Mouse (Mus musculus) gonadal fat pad, adult 2 months (tissue): Measurements from ENCODE around the gene Trpm4. TPM values are rescaled to one million over a fixed set of nuclear protein-coding genes. Genes with fewer than 3 reads are reported as not detected.
"Not testable (repeated sequence)": the region's sequence is repeated elsewhere in the genome, so short reads cannot be mapped to it uniquely, and the experiment has no call there.

ENCODE experiments used
- DNase-seq: peaks from one replicate; pipeline ENCODE4 v3.0.0-alpha.2; 2012; ENCODE audit warnings: low read depth
- polyA plus RNA-seq: library from polyadenylated mRNA; depleted of rRNA; stranded (reverse); fragments of >200 nt; gene quantifications from 2 replicates; pipeline ENCODE4 v1.2.3, GENCODE M21; 2012; rRNA removed

Gene Trpm4
- polyA plus RNA-seq, 1 experiment: 41.6 TPM

DNA sequence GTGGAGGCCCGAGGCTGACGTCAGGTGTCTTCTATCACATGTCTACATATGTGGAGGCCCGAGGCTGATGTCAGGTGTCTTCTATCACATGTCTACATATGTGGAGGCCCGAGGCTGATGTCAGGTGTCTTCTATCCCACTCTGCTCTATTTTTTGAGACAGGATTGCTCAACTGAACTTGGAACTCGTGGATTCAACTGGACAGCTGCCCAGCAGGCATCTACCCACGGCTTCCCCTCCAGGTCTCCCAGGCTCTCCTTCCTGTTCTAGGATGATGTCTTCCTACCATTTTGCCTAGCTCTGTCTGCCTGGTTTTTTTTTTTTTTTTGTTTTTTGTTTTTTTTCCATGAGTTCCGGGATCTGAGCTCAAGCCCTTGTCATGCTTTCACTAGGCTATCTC, 77.8 kb downstream of the Trpm4 start:
- not testable (repeated sequence) for DNase-seq

DNA sequence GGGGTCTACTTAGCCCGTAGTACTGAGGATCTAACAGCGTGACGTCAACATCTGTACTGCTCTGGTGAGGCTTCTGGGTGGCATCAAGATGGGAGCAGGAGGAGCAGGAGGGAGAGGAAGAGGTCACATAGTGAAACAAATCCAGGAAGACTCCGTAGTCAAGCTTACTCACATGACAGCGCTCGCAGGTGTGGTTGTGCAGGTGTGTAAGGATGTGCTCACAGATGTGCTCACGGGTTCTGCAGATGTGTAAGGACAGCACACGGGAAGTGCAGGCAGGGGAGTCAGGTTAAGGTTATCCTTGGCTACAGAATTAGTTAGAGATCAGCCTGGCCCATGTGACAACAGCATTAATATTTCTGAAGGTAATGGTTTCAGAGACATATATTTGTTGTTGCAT, 79.8 kb downstream of the Trpm4 start:
- DNase-seq: no peak

Other genes starting within 250 kb of the Trpm4 start
- gene Rcn3, start 241.6 kb downstream of the Trpm4 start, polyA plus RNA-seq: 112 and 116 TPM in 2 replicates
- gene Fcgrt, start 229.9 kb downstream of the Trpm4 start, polyA plus RNA-seq: 152 and 158 TPM in 2 replicates
- gene Rps11, start 209.3 kb downstream of the Trpm4 start, polyA plus RNA-seq: 218 and 429 TPM in 2 replicates
- gene Rpl13a, start 205.0 kb downstream of the Trpm4 start, polyA plus RNA-seq: 2,573 and 2,702 TPM in 2 replicates
- gene Gm45713, start 197.5 kb downstream of the Trpm4 start, polyA plus RNA-seq: 3.6 and 5.6 TPM in 2 replicates
- gene Flt3l, start 197.3 kb downstream of the Trpm4 start, polyA plus RNA-seq: 37.2 and 42.7 TPM in 2 replicates
- gene Pih1d1, start 179.5 kb downstream of the Trpm4 start, polyA plus RNA-seq: 52.4 and 58.1 TPM in 2 replicates
- 33.3 and 38.5 TPM in 2 replicates for gene Aldh16a1, start 179.2 kb downstream of the Trpm4 start, polyA plus RNA-seq
- 0.86 and 0.95 TPM in 2 replicates for gene Slc17a7, start 169.8 kb downstream of the Trpm4 start, polyA plus RNA-seq
- not detected in 2 replicates for gene Gfy, start 154.2 kb downstream of the Trpm4 start, polyA plus RNA-seq
- gene Pth2, start 152.8 kb downstream of the Trpm4 start, polyA plus RNA-seq: not detected in 2 replicates
- gene Ccdc155, start 128.9 kb downstream of the Trpm4 start, polyA plus RNA-seq: 0.39 and 0.41 TPM in 2 replicates
- 11.5 and 18.9 TPM in 2 replicates for gene Dkkl1, start 121.6 kb downstream of the Trpm4 start, polyA plus RNA-seq
- gene Tead2, start 118.0 kb downstream of the Trpm4 start, polyA plus RNA-seq: 32.6 and 50.1 TPM in 2 replicates
- 19.8 and 24.3 TPM in 2 replicates for gene Cd37, start 94.7 kb downstream of the Trpm4 start, polyA plus RNA-seq
- 0.32 and 0.46 TPM in 2 replicates for gene Slc6a16, start 92.7 kb downstream of the Trpm4 start, polyA plus RNA-seq
- 1.1 and 2.3 TPM in 2 replicates for gene Slc6a21, start 56.3 kb downstream of the Trpm4 start, polyA plus RNA-seq
- 0.42 and 0.48 TPM in 2 replicates for gene Hrc, start 1.5 kb upstream of the Trpm4 start, polyA plus RNA-seq
- 3.0 and 3.1 TPM in 2 replicates for gene Ppfia3, start 33.2 kb upstream of the Trpm4 start, polyA plus RNA-seq
- gene Lin7b, start 36.8 kb upstream of the Trpm4 start, polyA plus RNA-seq: 5.7 and 7.2 TPM in 2 replicates
- 216 and 217 TPM in 2 replicates for gene Snrnp70, start 62.0 kb upstream of the Trpm4 start, polyA plus RNA-seq
- gene Kcna7, start 71.9 kb upstream of the Trpm4 start, polyA plus RNA-seq: 0.27 and 0.28 TPM in 2 replicates
- 1.8 and 2.6 TPM in 2 replicates for gene Ntf5, start 79.9 kb upstream of the Trpm4 start, polyA plus RNA-seq
- 0.80 and 2.1 TPM in 2 replicates for gene Lhb, start 87.0 kb upstream of the Trpm4 start, polyA plus RNA-seq
- 75.3 and 76.4 TPM in 2 replicates for gene Gys1, start 101.1 kb upstream of the Trpm4 start, polyA plus RNA-seq
- gene Ruvbl2, start 104.3 kb upstream of the Trpm4 start, polyA plus RNA-seq: 46.0 and 47.8 TPM in 2 replicates
- 2,754 and 3,247 TPM in 2 replicates for gene Ftl1, start 126.1 kb upstream of the Trpm4 start, polyA plus RNA-seq
- gene Bax, start 133.1 kb upstream of the Trpm4 start, polyA plus RNA-seq: 92.8 and 104 TPM in 2 replicates
- gene Tulp2, start 148.1 kb upstream of the Trpm4 start, polyA plus RNA-seq: 2.5 and 2.6 TPM in 2 replicates
- 1.2 and 6.9 TPM in 2 replicates for gene Gm45808, start 153.0 kb upstream of the Trpm4 start, polyA plus RNA-seq
- 15.6 and 16.4 TPM in 2 replicates for gene Dhdh, start 155.0 kb upstream of the Trpm4 start, polyA plus RNA-seq
- 540 and 702 TPM in 2 replicates for gene Nucb1, start 176.6 kb upstream of the Trpm4 start, polyA plus RNA-seq
- 19.6 and 24.0 TPM in 2 replicates for gene Ppp1r15a, start 192.5 kb upstream of the Trpm4 start, polyA plus RNA-seq
- gene Plekha4, start 192.6 kb upstream of the Trpm4 start, polyA plus RNA-seq: 13.5 and 13.9 TPM in 2 replicates
- 2.6 and 6.3 TPM in 2 replicates for gene Hsd17b14, start 221.1 kb upstream of the Trpm4 start, polyA plus RNA-seq
- gene Bcat2, start 236.4 kb upstream of the Trpm4 start, polyA plus RNA-seq: 111 and 127 TPM in 2 replicates